Mouse (Mus musculus): ENCODE results near the gene Ube2r2. TPM values are rescaled to one million over a fixed set of nuclear protein-coding genes. Genes with fewer than 3 reads are reported as not detected.

The Ube2r2 gene
- polyA plus RNA-seq, 1 experiment from 2014 or later, result 99.5 TPM

- Histone ChIP-seq H3K27me3 (ENCODE audit: control insufficient read depth, insufficient read depth, low read length) (no peaks in the 10 kb centered on the region), H3K36me3 (ENCODE audit: control insufficient read depth, insufficient read depth, low read length) (no peaks in the 10 kb centered on the region), H3K9ac (ENCODE audit: low read length) (no peak overlapping the region), H3K4me1 (ENCODE audit: control insufficient read depth, insufficient read depth, low read length) (no peaks in the 10 kb centered on the region), H3K27ac (ENCODE audit: low read depth, low read length) (no peak overlapping the region), H3K4me2 (ENCODE audit: low read depth) (no peak overlapping the region), H3K4me3 (ENCODE audit: low read depth, low read length) (no peak overlapping the region), H3K9me3 (ENCODE audit: control insufficient read depth, low read length) (no peaks in the 10 kb centered on the region)
- DNase-seq (ENCODE audit: low spot score) (no peak), ATAC-seq (ENCODE audit: insufficient read depth, low FRiP score, low TSS enrichment) (no peak)
- WGBS, result 84% methylated on average over 6 of the region's 6 CpGs
These were observed 3.1 kb upstream of the Ube2r2 start for GRCm38 (mm10) chr4:41132471-41132870.

- Histone ChIP-seq H3K4me3 (ENCODE audit: low read depth, low read length) (no peak overlapping the region), H3K4me2 (ENCODE audit: low read depth) (no peak overlapping the region), H3K4me1 (ENCODE audit: control insufficient read depth, insufficient read depth, low read length) (no peaks in the 10 kb centered on the region), H3K27ac (ENCODE audit: low read depth, low read length) (no peak overlapping the region), H3K9ac (ENCODE audit: low read length) (no peak overlapping the region), H3K9me3 (ENCODE audit: control insufficient read depth, low read length) (no peaks in the 10 kb centered on the region), H3K36me3 (ENCODE audit: control insufficient read depth, insufficient read depth, low read length) (no peaks in the 10 kb centered on the region), H3K27me3 (ENCODE audit: control insufficient read depth, insufficient read depth, low read length) (no peaks in the 10 kb centered on the region)
- ATAC-seq (ENCODE audit: insufficient read depth, low FRiP score, low TSS enrichment) (no peak), DNase-seq (ENCODE audit: low spot score) (no peak)
- WGBS, result 76% methylated on average over 6 of the region's 6 CpGs
These were observed 1.8 kb upstream of the Ube2r2 start for GRCm38 (mm10) chr4:41133529-41134291.

GRCm38 (mm10) chr4:41134935-41135710 is 420 bp upstream of the Ube2r2 start:
- no peaks in the 10 kb centered on the region for H3K4me1 ChIP-seq (ENCODE audit: control insufficient read depth, insufficient read depth, low read length)

GRCm38 (mm10) chr4:41136454-41136805 is 887 bp downstream of the Ube2r2 start:
- Histone ChIP-seq H3K4me2 (ENCODE audit: low read depth) (peak overlapping the region; percentile 54), H3K27me3 (ENCODE audit: control insufficient read depth, insufficient read depth, low read length) (no peaks in the 10 kb centered on the region), H3K36me3 (ENCODE audit: control insufficient read depth, insufficient read depth, low read length) (no peaks in the 10 kb centered on the region; the same call in 1 of the 2 replicates), H3K9me3 (ENCODE audit: control insufficient read depth, low read length) (no peaks in the 10 kb centered on the region), H3K27ac (ENCODE audit: low read depth, low read length) (peak overlapping the region; percentile 99), H3K4me1 (ENCODE audit: control insufficient read depth, insufficient read depth, low read length) (no peaks in the 10 kb centered on the region), H3K9ac (ENCODE audit: low read length) (peak overlapping the region; percentile 98), H3K4me3 (ENCODE audit: low read depth, low read length) (peak overlapping the region; percentile 96)
- peak; percentile 13 for ATAC-seq (ENCODE audit: insufficient read depth, low FRiP score, low TSS enrichment)
- 2% methylated on average over 4 of the region's 4 CpGs for WGBS
- DNase-seq (ENCODE audit: low spot score), result no peak

More at GRCm38 (mm10) chr4:41134935-41135710, 420 bp upstream of the Ube2r2 start:
- Histone ChIP-seq H3K27me3 (ENCODE audit: control insufficient read depth, insufficient read depth, low read length) (no peaks in the 10 kb centered on the region), H3K4me2 (ENCODE audit: low read depth) (peak overlapping the region; percentile 62), H3K9ac (ENCODE audit: low read length) (peak overlapping the region; percentile 98), H3K27ac (ENCODE audit: low read depth, low read length) (peak overlapping the region; percentile 99), H3K9me3 (ENCODE audit: control insufficient read depth, low read length) (no peaks in the 10 kb centered on the region), H3K36me3 (ENCODE audit: control insufficient read depth, insufficient read depth, low read length) (no peaks in the 10 kb centered on the region), H3K4me3 (ENCODE audit: low read depth, low read length) (peak overlapping the region; percentile 96)
- ATAC-seq (ENCODE audit: insufficient read depth, low FRiP score, low TSS enrichment) (peak; percentile 94), DNase-seq (ENCODE audit: low spot score) (peak; percentile 92)
- 0% methylated on average over 23 of the region's 70 CpGs for WGBS

GRCm38 (mm10) chr4:41136811-41137210 is 1.3 kb downstream of the Ube2r2 start:
- ATAC-seq (ENCODE audit: insufficient read depth, low FRiP score, low TSS enrichment) (no peak), DNase-seq (ENCODE audit: low spot score) (no peak)
- no peaks in the 10 kb centered on the region for H3K9me3 ChIP-seq (ENCODE audit: control insufficient read depth, low read length)
- no peaks in the 10 kb centered on the region for H3K27me3 ChIP-seq (ENCODE audit: control insufficient read depth, insufficient read depth, low read length)
- peak overlapping the region; percentile 99 for H3K27ac ChIP-seq (ENCODE audit: low read depth, low read length)
- H3K36me3 ChIP-seq (ENCODE audit: control insufficient read depth, insufficient read depth, low read length), result no peaks in the 10 kb centered on the region; the same call in 1 of the 2 replicates
- WGBS, result 0% methylated on average over 8 of the region's 8 CpGs
- peak overlapping the region; percentile 98 for H3K9ac ChIP-seq (ENCODE audit: low read length)
- H3K4me3 ChIP-seq (ENCODE audit: low read depth, low read length), result peak overlapping the region; percentile 96
- H3K4me2 ChIP-seq (ENCODE audit: low read depth), result peak overlapping the region; percentile 54
- H3K4me1 ChIP-seq (ENCODE audit: control insufficient read depth, insufficient read depth, low read length), result no peaks in the 10 kb centered on the region

- no peak for DNase-seq (ENCODE audit: low spot score)
- no peaks in the 10 kb centered on the region for H3K4me1 ChIP-seq (ENCODE audit: control insufficient read depth, insufficient read depth, low read length)
- H3K27ac ChIP-seq (ENCODE audit: low read depth, low read length), result no peak overlapping the region
- WGBS, result 97% methylated on average over 6 of the region's 6 CpGs
- no peak overlapping the region for H3K9ac ChIP-seq (ENCODE audit: low read length)
- H3K36me3 ChIP-seq (ENCODE audit: control insufficient read depth, insufficient read depth, low read length), result no peaks in the 10 kb centered on the region; the same call in 1 of the 2 replicates
- no peak for ATAC-seq (ENCODE audit: insufficient read depth, low FRiP score, low TSS enrichment)
- H3K4me2 ChIP-seq (ENCODE audit: low read depth), result no peak overlapping the region
- no peaks in the 10 kb centered on the region for H3K27me3 ChIP-seq (ENCODE audit: control insufficient read depth, insufficient read depth, low read length)
- H3K4me3 ChIP-seq (ENCODE audit: low read depth, low read length), result no peak overlapping the region
- H3K9me3 ChIP-seq (ENCODE audit: control insufficient read depth, low read length), result no peaks in the 10 kb centered on the region
These were observed 4.8 kb downstream of the Ube2r2 start for GRCm38 (mm10) chr4:41140174-41140875.

- no peaks in the 10 kb centered on the region for H3K4me1 ChIP-seq (ENCODE audit: control insufficient read depth, insufficient read depth, low read length)
- H3K27ac ChIP-seq (ENCODE audit: low read depth, low read length), result no peak overlapping the region
- no peak overlapping the region for H3K9ac ChIP-seq (ENCODE audit: low read length)
- ATAC-seq (ENCODE audit: insufficient read depth, low FRiP score, low TSS enrichment) (no peak), DNase-seq (ENCODE audit: low spot score) (no peak)
- H3K9me3 ChIP-seq (ENCODE audit: control insufficient read depth, low read length), result no peaks in the 10 kb centered on the region
- no peaks in the 10 kb centered on the region; the same call in 1 of the 2 replicates for H3K36me3 ChIP-seq (ENCODE audit: control insufficient read depth, insufficient read depth, low read length)
- H3K27me3 ChIP-seq (ENCODE audit: control insufficient read depth, insufficient read depth, low read length), result no peaks in the 10 kb centered on the region
- 95% methylated on average over 2 of the region's 2 CpGs for WGBS
- H3K4me3 ChIP-seq (ENCODE audit: low read depth, low read length), result no peak overlapping the region
- no peak overlapping the region for H3K4me2 ChIP-seq (ENCODE audit: low read depth)
These were observed 7.1 kb downstream of the Ube2r2 start for GRCm38 (mm10) chr4:41142601-41143000.

- DNase-seq (ENCODE audit: low spot score) (no peak), ATAC-seq (ENCODE audit: insufficient read depth, low FRiP score, low TSS enrichment) (no peak)
- H3K27me3 ChIP-seq (ENCODE audit: control insufficient read depth, insufficient read depth, low read length), result no peaks in the 10 kb centered on the region
- no peaks in the 10 kb centered on the region for H3K4me1 ChIP-seq (ENCODE audit: control insufficient read depth, insufficient read depth, low read length)
- no peak overlapping the region for H3K27ac ChIP-seq (ENCODE audit: low read depth, low read length)
- no peak overlapping the region for H3K9ac ChIP-seq (ENCODE audit: low read length)
- no peak overlapping the region for H3K4me3 ChIP-seq (ENCODE audit: low read depth, low read length)
- H3K36me3 ChIP-seq (ENCODE audit: control insufficient read depth, insufficient read depth, low read length), result no peaks in the 10 kb centered on the region
- H3K4me2 ChIP-seq (ENCODE audit: low read depth), result no peak overlapping the region
- WGBS, result 81% methylated on average over 3 of the region's 3 CpGs
- H3K9me3 ChIP-seq (ENCODE audit: control insufficient read depth, low read length), result no peaks in the 10 kb centered on the region
These were observed 14.3 kb downstream of the Ube2r2 start for GRCm38 (mm10) chr4:41149891-41150290.

Data from neural tube, embryonic 11.5 days (tissue).